Mouse (Mus musculus) MEL (cell line): ENCODE measurements around the gene Cdip1. TPM values are rescaled to one million over a fixed set of nuclear protein-coding genes. Genes with fewer than 3 reads are reported as not detected.
A peak's percentile ranks its signal among the peaks of the same experiment; 100 is the strongest.

Source experiments
- DNase-seq: peaks from one replicate; pipeline ENCODE4 v3.0.0; 2011; ENCODE audit warnings: low read depth, low spot score
- H3K27ac ChIP-seq: 2 replicates; pipeline ENCODE4 v1.5.1; 2012; ENCODE audit warnings: low read depth, mild to moderate bottlenecking, control low read depth, low read length, moderate library complexity; ENCODE audit not compliant: control insufficient read depth
- H3K27me3 ChIP-seq, 2 experiments: fragments of 150-350 bp in 1 of 2; sonication (generic) in 1 of 2; 2 replicates each; pipeline ENCODE4 v1.6.1; 2012; ENCODE audit warnings: low read length in 2 of 2, mild to moderate bottlenecking in 2 of 2, improper control_type of control experiment in 1 of 2, moderate library complexity in 1 of 2; ENCODE audit not compliant: insufficient read depth in 2 of 2, control insufficient read depth in 1 of 2
- H3K36me3 ChIP-seq, 2 experiments: 2 replicates each; pipeline ENCODE4 v1.6.1; 2012 to 2014; ENCODE audit warnings: low read length in 2 of 2, improper control_type of control experiment in 1 of 2, inconsistent platforms in 1 of 2, mild to moderate bottlenecking in 1 of 2; ENCODE audit not compliant: insufficient read depth in 2 of 2, control insufficient read depth in 1 of 2
- H3K4me1 ChIP-seq, 2 experiments: fragments of 150-350 bp in 1 of 2; sonication (generic) in 1 of 2; 2 replicates each; pipeline ENCODE4 v1.6.1; 2012; ENCODE audit warnings: low read length in 2 of 2, improper control_type of control experiment in 1 of 2, mild to moderate bottlenecking in 1 of 2; ENCODE audit not compliant: insufficient read depth in 2 of 2, control insufficient read depth in 1 of 2
- H3K4me3 ChIP-seq, 2 experiments: fragments of 150-350 bp in 1 of 2; sonication (generic) in 1 of 2; 2 replicates each; pipeline ENCODE4 v1.5.1; 2012; ENCODE audit warnings: low read depth in 2 of 2, low read length in 2 of 2, mild to moderate bottlenecking in 2 of 2, moderate library complexity in 2 of 2, control low read depth in 1 of 2, improper control_type of control experiment in 1 of 2; ENCODE audit not compliant: control insufficient read depth in 1 of 2, insufficient read depth in 1 of 2
- H3K79me2 ChIP-seq: 2 replicates; pipeline ENCODE4 v1.6.1; 2012; ENCODE audit warnings: mild to moderate bottlenecking, low read length, moderate library complexity; ENCODE audit not compliant: control insufficient read depth, poor library complexity, insufficient read depth
- H3K9ac ChIP-seq: 2 replicates; pipeline ENCODE4 v1.6.1; 2012; ENCODE audit warnings: low read depth, mild to moderate bottlenecking, control low read depth, low read length, moderate library complexity; ENCODE audit not compliant: control insufficient read depth, poor library complexity, severe bottlenecking
- H3K9me3 ChIP-seq: fragments of 150-350 bp; sonication (generic); replicated peaks from 2 replicates; pipeline ENCODE4 v1.6.1; 2012; ENCODE audit warnings: mild to moderate bottlenecking, low read length, improper control_type of control experiment, moderate library complexity; ENCODE audit not compliant: insufficient read depth
- BHLHE40 ChIP-seq: IDR thresholded peaks from 2 replicates; pipeline ENCODE4 v1.6.1; 2012; ENCODE audit warnings: low read depth, mild to moderate bottlenecking, inconsistent platforms, low read length, improper control_type of control experiment, borderline replicate concordance
- CHD1 ChIP-seq: IDR thresholded peaks from 2 replicates; pipeline ENCODE4 v1.6.1; 2012; ENCODE audit warnings: low read depth, mild to moderate bottlenecking, inconsistent platforms, low read length, improper control_type of control experiment
- CHD2 ChIP-seq: IDR thresholded peaks from 2 replicates; pipeline ENCODE4 v1.6.1; 2011; ENCODE audit warnings: low read length, improper control_type of control experiment
- CTCF ChIP-seq, 3 experiments: IDR thresholded peaks in 2 of 3; conservative IDR thresholded peaks in 1 of 3; 2 replicates each; pipeline ENCODE4 v1.5.1; 2011 to 2012; ENCODE audit warnings: low read length in 3 of 3, low read depth in 2 of 3, mild to moderate bottlenecking in 2 of 3, improper control_type of control experiment in 1 of 3, inconsistent platforms in 1 of 3, mixed read lengths in 1 of 3, moderate library complexity in 1 of 3; ENCODE audit not compliant: control insufficient read depth in 1 of 3, insufficient read depth in 1 of 3, poor library complexity in 1 of 3, severe bottlenecking in 1 of 3
- E2F4 ChIP-seq: IDR thresholded peaks from 2 replicates; pipeline ENCODE4 v1.6.1; 2011; ENCODE audit warnings: low read depth, low read length, improper control_type of control experiment, borderline replicate concordance
- EP300 ChIP-seq, 2 experiments: IDR thresholded peaks; 2 replicates each; pipeline ENCODE4 v1.6.1; 2011; ENCODE audit warnings: improper control_type of control experiment in 2 of 2, low read length in 2 of 2, low read depth in 1 of 2, mild to moderate bottlenecking in 1 of 2
- ETS1 ChIP-seq: IDR thresholded peaks from 2 replicates; pipeline ENCODE4 v1.6.1; 2012; ENCODE audit warnings: low read depth, mild to moderate bottlenecking, inconsistent platforms, low read length, improper control_type of control experiment, moderate library complexity
- GABPA ChIP-seq: IDR thresholded peaks from 2 replicates; pipeline ENCODE4 v1.6.1; 2012; ENCODE audit warnings: low read depth, mild to moderate bottlenecking, inconsistent platforms, low read length, improper control_type of control experiment, moderate library complexity
- GATA1 ChIP-seq: IDR thresholded peaks from 2 replicates; pipeline ENCODE4 v1.6.1; 2011; ENCODE audit warnings: low read depth, low read length, improper control_type of control experiment
- HCFC1 ChIP-seq: IDR thresholded peaks from 2 replicates; pipeline ENCODE4 v1.6.1; 2012; ENCODE audit warnings: low read depth, mild to moderate bottlenecking, inconsistent platforms, low read length, improper control_type of control experiment, moderate library complexity
- KAT2A ChIP-seq: conservative IDR thresholded peaks from 2 replicates; pipeline ENCODE4 v1.6.1; 2012; ENCODE audit warnings: low read depth, low read length, improper control_type of control experiment, inconsistent platforms
- MAFK ChIP-seq: IDR thresholded peaks from 2 replicates; pipeline ENCODE4 v1.6.1; 2011; ENCODE audit warnings: low read depth, mild to moderate bottlenecking, low read length, improper control_type of control experiment, borderline replicate concordance
- MAX ChIP-seq: IDR thresholded peaks from 2 replicates; pipeline ENCODE4 v1.6.1; 2011; ENCODE audit warnings: low read length, improper control_type of control experiment
- MAZ ChIP-seq: IDR thresholded peaks from 2 replicates; pipeline ENCODE4 v1.6.1; 2012; ENCODE audit warnings: low read depth, mild to moderate bottlenecking, inconsistent platforms, low read length, improper control_type of control experiment
- MEF2A ChIP-seq: IDR thresholded peaks from 2 replicates; pipeline ENCODE4 v1.6.1; 2014; ENCODE audit warnings: low read depth, mild to moderate bottlenecking, inconsistent platforms, low read length, improper control_type of control experiment; ENCODE audit not compliant: poor library complexity, insufficient replicate concordance, severe bottlenecking; ENCODE audit errors: extremely low read depth
- MXI1 ChIP-seq: IDR thresholded peaks from 2 replicates; pipeline ENCODE4 v1.6.1; 2011; ENCODE audit warnings: mild to moderate bottlenecking, low read depth, low read length, improper control_type of control experiment
- MYB ChIP-seq: IDR thresholded peaks from 2 replicates; pipeline ENCODE4 v1.6.1; 2011; ENCODE audit warnings: mild to moderate bottlenecking, low read depth, low read length, improper control_type of control experiment
- MYC ChIP-seq: IDR thresholded peaks from 2 replicates; pipeline ENCODE4 v1.6.1; 2011; ENCODE audit warnings: low read depth, mild to moderate bottlenecking, low read length, improper control_type of control experiment, moderate library complexity
- NELFE ChIP-seq: IDR thresholded peaks from 2 replicates; pipeline ENCODE4 v1.6.1; 2011; ENCODE audit warnings: low read depth, low read length, improper control_type of control experiment
- POLR2A ChIP-seq, 2 experiments: IDR thresholded peaks; 2 replicates each; pipeline ENCODE4 v1.6.1; 2011 to 2012; ENCODE audit warnings: low read length in 2 of 2, mild to moderate bottlenecking in 2 of 2, control low read depth in 1 of 2, improper control_type of control experiment in 1 of 2, low read depth in 1 of 2, moderate library complexity in 1 of 2; ENCODE audit not compliant: control insufficient read depth in 1 of 2, insufficient read depth in 1 of 2, poor library complexity in 1 of 2
- POLR2AphosphoS2 ChIP-seq: IDR thresholded peaks from 2 replicates; pipeline ENCODE4 v1.6.1; 2011; ENCODE audit warnings: low read length, improper control_type of control experiment
- POLR2AphosphoS5 ChIP-seq: IDR thresholded peaks from 2 replicates; pipeline ENCODE4 v1.6.1; 2012; ENCODE audit warnings: low read depth, borderline replicate concordance, mild to moderate bottlenecking, inconsistent platforms, low read length, moderate library complexity, mixed read lengths
- RAD21 ChIP-seq: IDR thresholded peaks from 2 replicates; pipeline ENCODE4 v1.6.1; 2011; ENCODE audit warnings: mild to moderate bottlenecking, low read depth, low read length, improper control_type of control experiment
- RCOR1 ChIP-seq: IDR thresholded peaks from 2 replicates; pipeline ENCODE4 v1.6.1; 2012; ENCODE audit warnings: low read depth, mild to moderate bottlenecking, inconsistent platforms, low read length, improper control_type of control experiment
- SIN3A ChIP-seq: IDR thresholded peaks from 2 replicates; pipeline ENCODE4 v1.6.1; 2012; ENCODE audit warnings: low read length, improper control_type of control experiment, inconsistent platforms
- SMC3 ChIP-seq: IDR thresholded peaks from 2 replicates; pipeline ENCODE4 v1.6.1; 2011; ENCODE audit warnings: low read depth, low read length, improper control_type of control experiment
- TAL1 ChIP-seq: IDR thresholded peaks from 2 replicates; pipeline ENCODE4 v1.6.1; 2012; ENCODE audit warnings: mild to moderate bottlenecking, inconsistent platforms, low read length, moderate library complexity, mixed read lengths
- TCF12 ChIP-seq: IDR thresholded peaks from 2 replicates; pipeline ENCODE4 v1.6.1; 2014; ENCODE audit warnings: low read depth, mild to moderate bottlenecking, inconsistent platforms, low read length, improper control_type of control experiment, moderate library complexity
- UBTF ChIP-seq: IDR thresholded peaks from 2 replicates; pipeline ENCODE4 v1.6.1; 2012; ENCODE audit warnings: low read depth, mild to moderate bottlenecking, inconsistent platforms, low read length, improper control_type of control experiment, moderate library complexity, borderline replicate concordance; ENCODE audit not compliant: insufficient read depth
- USF2 ChIP-seq, 2 experiments: IDR thresholded peaks; 2 replicates each; pipeline ENCODE4 v1.6.1; 2011 to 2012; ENCODE audit warnings: improper control_type of control experiment in 2 of 2, low read length in 2 of 2, borderline replicate concordance in 1 of 2, inconsistent platforms in 1 of 2, low read depth in 1 of 2, mild to moderate bottlenecking in 1 of 2; ENCODE audit not compliant: insufficient read depth in 1 of 2
- ZC3H11A ChIP-seq: IDR thresholded peaks from 2 replicates; pipeline ENCODE4 v1.6.1; 2012; ENCODE audit warnings: low read depth, mild to moderate bottlenecking, inconsistent platforms, low read length, improper control_type of control experiment
- ZKSCAN1 ChIP-seq: IDR thresholded peaks from 2 replicates; pipeline ENCODE4 v1.6.1; 2012; ENCODE audit warnings: low read depth, mild to moderate bottlenecking, inconsistent platforms, low read length, improper control_type of control experiment, moderate library complexity
- ZMIZ1 ChIP-seq: IDR thresholded peaks from 2 replicates; pipeline ENCODE4 v1.6.1; 2012; ENCODE audit warnings: low read depth, mild to moderate bottlenecking, inconsistent platforms, low read length, improper control_type of control experiment, moderate library complexity
- ZNF384 ChIP-seq: IDR thresholded peaks from 2 replicates; pipeline ENCODE4 v1.6.1; 2012; ENCODE audit warnings: low read depth, mild to moderate bottlenecking, inconsistent platforms, low read length, improper control_type of control experiment
- polyA plus RNA-seq, 2 experiments: library from polyadenylated mRNA; stranded (reverse) in 1 of 2; unstranded in 1 of 2; fragments of >175 nt in 1 of 2; fragments of >200 nt in 1 of 2; gene quantifications; 2 replicates each; pipeline versions ENCODE4 v1.2.1 to v1.2.4; 2012; ENCODE audit warnings: low replicate concordance in 2 of 2, low read depth in 1 of 2; ENCODE audit not compliant: insufficient read length in 2 of 2, insufficient read depth in 1 of 2, missing spikeins in 1 of 2
- total RNA-seq: library from RNA; depleted of rRNA; stranded (reverse); fragments of 300-350 nt; gene quantifications from 2 replicates; pipeline ENCODE4 v1.2.3, GENCODE M21; 2012

The Cdip1 gene
- total and polyA plus RNA-seq, 3 experiments: 24.8 to 97.8 (median 32.8) TPM

- H3K9ac ChIP-seq: no peak overlapping the region
- H3K79me2 ChIP-seq: no peaks in the 10 kb centered on the region
- no peaks in the 10 kb centered on the region; a peak in 1 of 4 replicates for H3K4me1 ChIP-seq
- H3K27ac ChIP-seq: no peak overlapping the region
- peak; percentile 73 for DNase-seq
- TF ChIP-seq MAZ (no peak), POLR2A (IDR thresholded peaks at IDR 0.05; ENCODE audit: control insufficient read depth in 1 of 2, insufficient read depth in 1 of 2, low read depth in 1 of 2, low read length in 2 of 2, poor library complexity in 1 of 2) (no peak), BHLHE40 (no peak), CTCF (IDR thresholded peaks at IDR 0.05 in 2 of 3, conservative IDR thresholded peaks at IDR 0.05 in 1 of 3; ENCODE audit: control insufficient read depth in 1 of 3, insufficient read depth in 1 of 3, low read depth in 2 of 3, low read length in 3 of 3, poor library complexity in 1 of 3, severe bottlenecking in 1 of 3) (peak; percentile 13 to 71 (median 45); a peak in 4 of 6 replicates), MYC (no peak), SIN3A (peak; percentile 52; the same call in 1 of the 2 replicates), MYB (no peak), GATA1 (no peak), ZMIZ1 (no peak), MAX (0 out of 2 replicates have a peak, but pooled peaks have one; percentile 22), RAD21 (peak; percentile 62), POLR2AphosphoS2 (0 out of 2 replicates have a peak, but pooled peaks have one; percentile 35), E2F4 (no peak), POLR2AphosphoS5 (no peak), MAFK (no peak), TAL1 (no peak), MEF2A (no peak), HCFC1 (no peak), ZC3H11A (peak; percentile 29), GABPA (no peak), RCOR1 (no peak), UBTF (no peak), NELFE (no peak), TCF12 (no peak), ZNF384 (no peak), ZKSCAN1 (no peak), CHD2 (no peak), MXI1 (no peak), EP300 (IDR thresholded peaks at IDR 0.05; ENCODE audit: low read depth in 1 of 2, low read length in 2 of 2) (no peak), USF2 (IDR thresholded peaks at IDR 0.05; ENCODE audit: borderline replicate concordance in 1 of 2, insufficient read depth in 1 of 2, low read depth in 1 of 2, low read length in 2 of 2) (no peak), KAT2A (no peak), ETS1 (no peak), SMC3 (peak; percentile 75), CHD1 (no peak)
- H3K36me3 ChIP-seq: peaks cover 0 to 5% of the 10 kb centered on the region in 2 experiments; a peak in 2 of 4 replicates
- no peak overlapping the region for H3K4me3 ChIP-seq
- no peaks in the 10 kb centered on the region for H3K9me3 ChIP-seq
- no peaks in the 10 kb centered on the region for H3K27me3 ChIP-seq
These were observed 26.8 kb downstream of the Cdip1 start for GRCm38 (mm10) chr16:4763276-4763675.
